Mouse (Mus musculus) lung, postnatal 0 days (tissue): ENCODE results near the gene Eid2.

ENCODE experiments used
- CTCF ChIP-seq: IDR thresholded peaks from 2 replicates; pipeline ENCODE4 v1.5.1; 2016; ENCODE audit warnings: antibody characterized with exemption, mild to moderate bottlenecking
- EP300 ChIP-seq: IDR thresholded peaks from 2 replicates; pipeline ENCODE4 v1.6.1; 2016; ENCODE audit warnings: antibody characterized with exemption, mild to moderate bottlenecking, control low read depth

DNA sequence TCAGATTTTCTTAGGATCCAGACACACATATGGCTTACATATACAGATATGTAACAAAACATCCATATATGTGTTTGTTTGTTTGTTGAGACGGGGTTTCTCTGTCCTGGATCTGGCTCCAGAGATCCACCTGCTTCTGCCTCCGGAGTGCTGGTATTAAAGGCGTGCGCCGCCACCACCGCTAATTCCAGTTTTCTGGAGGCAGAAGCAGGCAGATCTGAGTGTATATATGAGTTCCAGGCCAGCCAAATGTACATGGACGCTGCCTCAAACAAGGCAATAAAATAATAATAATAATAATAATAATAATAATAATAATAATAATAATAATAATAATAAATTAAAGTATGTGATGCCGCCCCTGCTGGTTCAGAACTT is 9.5 kb downstream of the Eid2 start:
- no peak for TF ChIP-seq CTCF
- TF ChIP-seq EP300, result no peak
